ENCODE assay signal across 17 mouse cellular contexts in genomic region chr13:24037502-24037901, GRCm38 (mm10). TPM values are rescaled to one million over a fixed set of nuclear protein-coding genes. Genes with fewer than 3 reads are reported as not detected.
DNase-seq lines count a peak whose midpoint lies in the region; ATAC-seq and TF ChIP-seq lines count a peak whose summit lies in the region.
"Had no signal": no experiment of that assay in that cellular context is flagged by ENCODE, and none has a peak within 500 bp of the region (broad histone marks: within the 10 kb centered on the region; RNA-seq: fewer than 3 reads in every experiment).

No protein-coding gene starts in this region.

- H3K4me1 ChIP-seq in heart, embryonic 12.5 days (replicated peaks) = 0 out of 2 replicates have a peak, but pooled peaks cover 3% of the 10 kb centered on the region
- peaks cover 4% of the 10 kb centered on the region for H3K4me1 ChIP-seq in lung, adult 2 months (ENCODE audit: control insufficient read depth, insufficient read depth, low read length)
- H3K4me1 ChIP-seq: limb, embryonic 15.5 days; midbrain, embryonic 15.5 days; neural tube, embryonic 13.5 days had no signal

- 65% methylated on average over 3 of the region's 3 CpGs for WGBS in heart, embryonic 12.5 days
- WGBS in lung, adult 2 months = 39% methylated on average over 3 of the region's 3 CpGs

- peak; percentile 93 for DNase-seq in heart, adult 11 months
- peak; percentile 59 for DNase-seq in layer of hippocampus, adult 9-11 months
- DNase-seq in layer of hippocampus, adult 8-10 months (ENCODE audit: low spot score in 2 of 2) = no peak
- peak; percentile 44 for DNase-seq in lung, adult 2 months
- peak; percentile 51 to 71 for DNase-seq in lung, postnatal 4 days
- no peak for DNase-seq in ovary, postnatal 14 days (ENCODE audit: low spot score)
- DNase-seq: cerebellum, adult 11-12 months; embryo, embryonic 11 days; gastrocnemius, postnatal 36 days had no signal

- 0 out of 2 replicates have a peak, but pooled peaks cover 4% of the 10 kb centered on the region for H3K27me3 ChIP-seq in heart, embryonic 12.5 days (replicated peaks)
- H3K27me3 ChIP-seq: limb, embryonic 15.5 days; lung, embryonic 15.5 days; midbrain, embryonic 15.5 days; neural tube, embryonic 13.5 days had no signal

- no peak overlapping the region for H3K9ac ChIP-seq in heart, embryonic 12.5 days
- H3K9ac ChIP-seq: limb, embryonic 15.5 days; lung, embryonic 15.5 days; midbrain, embryonic 15.5 days; neural tube, embryonic 13.5 days had no signal

- ATAC-seq in heart, embryonic 12.5 days (ENCODE audit: insufficient number of reproducible peaks, low FRiP score) = no peak
- ATAC-seq: forebrain, embryonic 14.5 days; midbrain, embryonic 15.5 days had no signal

- H3K36me3 ChIP-seq in heart, embryonic 12.5 days = 0 out of 2 replicates have a peak, but pooled peaks cover 3% of the 10 kb centered on the region
- H3K36me3 ChIP-seq: G1E had no signal

- no peaks in the 10 kb centered on the region for H3K9me3 ChIP-seq in heart, embryonic 12.5 days (replicated peaks)
- H3K9me3 ChIP-seq: G1E; limb, embryonic 15.5 days; lung, embryonic 15.5 days; midbrain, embryonic 15.5 days; neural tube, embryonic 13.5 days had no signal

- no peak overlapping the region for H3K4me3 ChIP-seq in heart, embryonic 12.5 days
- no peak overlapping the region for H3K4me3 ChIP-seq in lung, adult 2 months (replicated peaks; ENCODE audit: extremely low read depth, low read depth, low read length)
- H3K4me3 ChIP-seq: limb, embryonic 15.5 days; lung, embryonic 15.5 days; midbrain, embryonic 15.5 days; neural tube, embryonic 13.5 days had no signal

- H3K4me2 ChIP-seq in heart, embryonic 12.5 days = no peak overlapping the region
- H3K4me2 ChIP-seq: limb, embryonic 15.5 days; lung, embryonic 15.5 days; midbrain, embryonic 15.5 days; neural tube, embryonic 13.5 days had no signal

- no peak overlapping the region for H3K27ac ChIP-seq in heart, embryonic 12.5 days (ENCODE audit: poor library complexity, severe bottlenecking)
- H3K27ac ChIP-seq: limb, embryonic 15.5 days; lung, embryonic 15.5 days; midbrain, embryonic 15.5 days; neural tube, embryonic 13.5 days had no signal

- no peak for TF ChIP-seq POLR2A in lung, adult 2 months (IDR thresholded peaks at IDR 0.05; ENCODE audit: borderline replicate concordance, extremely low read depth, low read depth, low read length)

- no peak for TF ChIP-seq CTCF in lung, adult 2 months (IDR thresholded peaks at IDR 0.05; ENCODE audit: insufficient read depth, low read length)

RNA-seq across cellular contexts. Expression of gene Scgn, which starts 46.5 kb away (rescaled TPM):
- not detected in 2 replicates for polyA plus RNA-seq in heart, embryonic 12.5 days (2016; fragmentation: Nextera tagmentation; extraction: Ambion mirVana)
- total RNA-seq in layer of hippocampus, adult 8-10 months (2022) = 1 to 10 TPM; 1.4 to 2.8 (median 2.1) TPM
- not detected in 2 replicates for polyA plus RNA-seq in lung, adult 2 months (2012; rRNA removed)
- total RNA-seq: G1E; gastrocnemius, postnatal 36 days; heart, postnatal 14 days had no signal
- polyA plus RNA-seq: G1E; limb, embryonic 15.5 days; lung, embryonic 15.5 days had no signal

Comparison
In these comparisons a context has a peak if more than half of its experiments do, and no peak if none do; other contexts are left out.
1. DNase-seq: peak in heart, adult 11 months (single experiment), layer of hippocampus, adult 9-11 months (single experiment), lung, adult 2 months (single experiment) and lung, postnatal 4 days (2 of 2); none in layer of hippocampus, adult 8-10 months (0 of 2) and ovary, postnatal 14 days (single experiment).